Mouse (Mus musculus) cerebellum, adult 9-11 months (tissue): ENCODE results near the gene Tcea2.

Source experiments
- DNase-seq: peaks from one replicate; pipeline ENCODE4 v3.0.0; 2022

Tcea2 gene

GRCm38 (mm10) chr2:181675454-181675853 is 4.7 kb upstream of the Tcea2 start:
- peak; percentile 60 for DNase-seq

GRCm38 (mm10) chr2:181676424-181676823 is 3.7 kb upstream of the Tcea2 start:
- DNase-seq, result no peak

- DNase-seq, result no peak
These were observed 2.9 kb upstream of the Tcea2 start for GRCm38 (mm10) chr2:181677096-181677754.

GRCm38 (mm10) chr2:181677755-181678098 is 2.4 kb upstream of the Tcea2 start:
- no peak for DNase-seq

- peak; percentile 80 for DNase-seq
These were observed 1.3 kb upstream of the Tcea2 start for GRCm38 (mm10) chr2:181678780-181679179.

GRCm38 (mm10) chr2:181680716-181681117 is 607 bp downstream of the Tcea2 start:
- DNase-seq, result peak; percentile 56

- no peak for DNase-seq
These were observed 1.9 kb downstream of the Tcea2 start for GRCm38 (mm10) chr2:181681978-181682377.

- DNase-seq, result no peak
These were observed 3.3 kb downstream of the Tcea2 start for GRCm38 (mm10) chr2:181683381-181683780.

- DNase-seq, result no peak
These were observed 4.6 kb downstream of the Tcea2 start for GRCm38 (mm10) chr2:181684713-181685112.

GRCm38 (mm10) chr2:181685686-181686085 is 5.6 kb downstream of the Tcea2 start:
- no peak for DNase-seq

GRCm38 (mm10) chr2:181687586-181687985 is 7.5 kb downstream of the Tcea2 start:
- DNase-seq, result no peak

GRCm38 (mm10) chr2:181689466-181690160 is 9.5 kb downstream of the Tcea2 start:
- DNase-seq, result no peak

- DNase-seq, result no peak
These were observed 11.0 kb downstream of the Tcea2 start for GRCm38 (mm10) chr2:181691083-181691482.

- no peak for DNase-seq
These were observed 11.5 kb downstream of the Tcea2 start for GRCm38 (mm10) chr2:181691571-181691970.

- DNase-seq, result no peak
These were observed 12.2 kb downstream of the Tcea2 start for GRCm38 (mm10) chr2:181692304-181692703.

GRCm38 (mm10) chr2:181693339-181694280 is 13.5 kb downstream of the Tcea2 start, which contains the start of gene Rgs19:
Gene Rgs19 (minus strand): TSS chr2:181693977.
- DNase-seq, result peak; percentile 78

- DNase-seq, result no peak
These were observed 14.5 kb downstream of the Tcea2 start for GRCm38 (mm10) chr2:181694581-181694980.

GRCm38 (mm10) chr2:181695776-181696175 is 15.7 kb downstream of the Tcea2 start:
- DNase-seq, result no peak

- no peak for DNase-seq
These were observed 16.8 kb downstream of the Tcea2 start for GRCm38 (mm10) chr2:181696801-181697420.

GRCm38 (mm10) chr2:181698241-181698640 is 18.1 kb downstream of the Tcea2 start, which contains the start of gene Lkaaear1:
Gene Lkaaear1 (minus strand): TSS chr2:181698442.
- DNase-seq, result no peak

- no peak for DNase-seq
These were observed 26.6 kb downstream of the Tcea2 start for GRCm38 (mm10) chr2:181706668-181707067.

- peak; percentile 61 for DNase-seq
These were observed 33.6 kb downstream of the Tcea2 start for GRCm38 (mm10) chr2:181713749-181714148.

GRCm38 (mm10) chr2:181714903-181715326 is 34.8 kb downstream of the Tcea2 start, which contains the start of gene Oprl1:
Gene Oprl1 (plus strand): TSS chr2:181715016.
- DNase-seq, result no peak
